Mouse (Mus musculus) heart, postnatal 0 days (tissue): ENCODE results near the gene Wbp4.

ENCODE experiments used
- CTCF ChIP-seq: IDR thresholded peaks from 2 replicates; pipeline ENCODE4 v1.5.1; 2016; ENCODE audit warnings: antibody characterized with exemption, control low read depth, low read depth
- EP300 ChIP-seq: IDR thresholded peaks from 2 replicates; pipeline ENCODE4 v1.6.1; 2016; ENCODE audit warnings: antibody characterized with exemption, low read depth

DNA sequence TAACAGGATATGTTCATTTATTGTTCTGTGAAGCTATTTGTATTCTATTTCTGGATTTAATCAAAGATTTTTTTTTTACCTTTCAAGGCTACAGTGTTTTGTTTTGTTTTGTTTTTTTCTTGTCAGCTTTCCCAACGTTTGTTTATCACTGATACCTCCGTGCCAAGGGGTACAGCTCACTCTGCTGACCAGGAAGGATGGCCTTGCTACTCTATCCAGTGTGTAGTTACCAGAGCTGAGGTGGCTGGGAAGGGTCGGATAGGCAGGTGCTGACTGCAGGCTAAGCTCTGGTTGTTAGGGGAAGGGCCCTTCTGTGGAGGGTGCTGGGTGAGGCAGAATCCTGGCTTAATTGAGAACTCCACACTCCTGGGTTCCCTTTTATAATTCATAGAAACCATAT lies 8.9 kb upstream of the Wbp4 start:
- no peak for TF ChIP-seq CTCF
- no peak for TF ChIP-seq EP300
